Mouse (Mus musculus) CH12.LX (cell line): ENCODE data around the gene Mmgt2. TPM values are rescaled to one million over a fixed set of nuclear protein-coding genes. Genes with fewer than 3 reads are reported as not detected.

Source experiments
- DNase-seq: peaks from one replicate; pipeline ENCODE4 v3.0.0-alpha.2; 2013; ENCODE audit errors: extremely low read depth
- H3K27ac ChIP-seq: 2 replicates; pipeline ENCODE4 v1.5.1; 2012; ENCODE audit warnings: low read depth, mild to moderate bottlenecking, control low read depth, moderate library complexity; ENCODE audit not compliant: insufficient read depth
- H3K27me3 ChIP-seq: replicated peaks from 2 replicates; pipeline ENCODE3; 2012; ENCODE audit warnings: inconsistent platforms
- H3K36me3 ChIP-seq, 2 experiments: replicated peaks in 1 of 2; 2 replicates each; pipeline versions ENCODE3 to v1.6.1; 2012; ENCODE audit warnings: inconsistent platforms in 1 of 2, low read length in 1 of 2, mild to moderate bottlenecking in 1 of 2, mixed read lengths in 1 of 2, moderate library complexity in 1 of 2; ENCODE audit not compliant: control insufficient read depth in 1 of 2, insufficient read depth in 1 of 2
- H3K4me1 ChIP-seq, 2 experiments: 2 replicates each; pipeline ENCODE4 v1.6.1; 2012; ENCODE audit warnings: inconsistent platforms in 1 of 2, moderate library complexity in 1 of 2; ENCODE audit not compliant: insufficient read depth in 2 of 2, control insufficient read depth in 1 of 2
- H3K4me2 ChIP-seq: 2 replicates; pipeline ENCODE4 v1.6.1; 2012; ENCODE audit warnings: low read depth, mild to moderate bottlenecking, control low read depth; ENCODE audit not compliant: poor library complexity, insufficient read depth, severe bottlenecking
- H3K4me3 ChIP-seq, 3 experiments: fragments of 150-350 bp in 1 of 3; sonication (generic) in 1 of 3; replicated peaks in 1 of 3; 2 replicates each; pipeline versions ENCODE3 to v1.5.1; 2011 to 2012; ENCODE audit warnings: low read depth in 2 of 3, low read length in 2 of 3, mild to moderate bottlenecking in 2 of 3, moderate library complexity in 2 of 3, control low read depth in 1 of 3, improper control_type of control experiment in 1 of 3, inconsistent platforms in 1 of 3, mixed read lengths in 1 of 3; ENCODE audit not compliant: poor library complexity in 1 of 3
- H3K79me2 ChIP-seq: replicated peaks from 2 replicates; pipeline ENCODE4 v1.6.1; 2012; ENCODE audit warnings: mild to moderate bottlenecking, moderate library complexity; ENCODE audit not compliant: control insufficient read depth, poor library complexity, insufficient read depth, severe bottlenecking; ENCODE audit errors: extremely low read depth
- H3K9ac ChIP-seq: 2 replicates; pipeline ENCODE4 v1.6.1; 2012; ENCODE audit warnings: low read depth, mild to moderate bottlenecking, control low read depth, moderate library complexity; ENCODE audit not compliant: insufficient read depth
- H3K9me3 ChIP-seq: replicated peaks from 2 replicates; pipeline ENCODE3; 2012; ENCODE audit warnings: low read length, inconsistent platforms, mixed read lengths
- BHLHE40 ChIP-seq: IDR thresholded peaks from 2 replicates; pipeline ENCODE4 v1.6.1; 2011; ENCODE audit warnings: mild to moderate bottlenecking, low read depth, low read length, improper control_type of control experiment
- CHD1 ChIP-seq: IDR thresholded peaks from 2 replicates; pipeline ENCODE4 v1.6.1; 2012; ENCODE audit warnings: low read depth, low read length, improper control_type of control experiment, inconsistent platforms
- CHD2 ChIP-seq: IDR thresholded peaks from 2 replicates; pipeline ENCODE4 v1.6.1; 2011; ENCODE audit warnings: low read length, improper control_type of control experiment
- CTCF ChIP-seq, 2 experiments: IDR thresholded peaks in 1 of 2; conservative IDR thresholded peaks in 1 of 2; 2 replicates each; pipeline ENCODE4 v1.5.1; 2011 to 2012; ENCODE audit warnings: low read depth in 2 of 2, low read length in 2 of 2, improper control_type of control experiment in 1 of 2, inconsistent platforms in 1 of 2, mild to moderate bottlenecking in 1 of 2, moderate library complexity in 1 of 2
- E2F4 ChIP-seq: IDR thresholded peaks from 2 replicates; pipeline ENCODE4 v1.6.1; 2011; ENCODE audit warnings: low read depth, low read length, improper control_type of control experiment; ENCODE audit not compliant: insufficient replicate concordance
- ELF1 ChIP-seq: IDR thresholded peaks from 2 replicates; pipeline ENCODE4 v1.6.1; 2014; ENCODE audit warnings: low read depth, mild to moderate bottlenecking, inconsistent platforms, low read length, improper control_type of control experiment
- EP300 ChIP-seq: IDR thresholded peaks from 2 replicates; pipeline ENCODE4 v1.6.1; 2011; ENCODE audit warnings: low read length, improper control_type of control experiment
- ETS1 ChIP-seq: conservative IDR thresholded peaks from 2 replicates; pipeline ENCODE4 v1.6.1; 2012; ENCODE audit warnings: low read depth, mild to moderate bottlenecking, inconsistent platforms, low read length, improper control_type of control experiment, moderate library complexity
- GABPA ChIP-seq: IDR thresholded peaks from 2 replicates; pipeline ENCODE4 v1.6.1; 2012; ENCODE audit warnings: low read depth, low read length, improper control_type of control experiment, inconsistent platforms; ENCODE audit not compliant: insufficient replicate concordance
- HCFC1 ChIP-seq: IDR thresholded peaks from 2 replicates; pipeline ENCODE4 v1.6.1; 2012; ENCODE audit warnings: low read depth, mild to moderate bottlenecking, inconsistent platforms, low read length, improper control_type of control experiment
- IRF4 ChIP-seq: IDR thresholded peaks from 2 replicates; pipeline ENCODE4 v1.6.1; 2014; ENCODE audit warnings: low read depth, mild to moderate bottlenecking, inconsistent platforms, low read length, improper control_type of control experiment
- JUN ChIP-seq: IDR thresholded peaks from 2 replicates; pipeline ENCODE4 v1.6.1; 2011; ENCODE audit warnings: low read depth, mild to moderate bottlenecking, low read length, improper control_type of control experiment, moderate library complexity; ENCODE audit not compliant: insufficient read depth
- JUND ChIP-seq: conservative IDR thresholded peaks from 2 replicates; pipeline ENCODE4 v1.6.1; 2011; ENCODE audit warnings: low read depth, low read length, improper control_type of control experiment
- KAT2A ChIP-seq: IDR thresholded peaks from 2 replicates; pipeline ENCODE4 v1.6.1; 2012; ENCODE audit warnings: low read length, improper control_type of control experiment, inconsistent platforms; ENCODE audit not compliant: insufficient replicate concordance
- MAFK ChIP-seq: IDR thresholded peaks from 2 replicates; pipeline ENCODE4 v1.6.1; 2011; ENCODE audit warnings: low read length, improper control_type of control experiment; ENCODE audit not compliant: insufficient replicate concordance
- MAX ChIP-seq: IDR thresholded peaks from 2 replicates; pipeline ENCODE4 v1.6.1; 2011; ENCODE audit warnings: low read length, improper control_type of control experiment
- MAZ ChIP-seq: IDR thresholded peaks from 2 replicates; pipeline ENCODE4 v1.6.1; 2012; ENCODE audit warnings: low read depth, mild to moderate bottlenecking, inconsistent platforms, low read length, improper control_type of control experiment, moderate library complexity
- MEF2A ChIP-seq: IDR thresholded peaks from 2 replicates; pipeline ENCODE4 v1.6.1; 2014; ENCODE audit warnings: low read depth, mild to moderate bottlenecking, inconsistent platforms, low read length, improper control_type of control experiment, borderline replicate concordance
- MXI1 ChIP-seq: IDR thresholded peaks from 2 replicates; pipeline ENCODE4 v1.6.1; 2011; ENCODE audit warnings: mild to moderate bottlenecking, low read depth, low read length, improper control_type of control experiment
- MYC ChIP-seq: IDR thresholded peaks from 2 replicates; pipeline ENCODE4 v1.6.1; 2011; ENCODE audit warnings: low read depth, mild to moderate bottlenecking, improper control_type of control experiment, low read length
- NELFE ChIP-seq: IDR thresholded peaks from 2 replicates; pipeline ENCODE4 v1.6.1; 2011; ENCODE audit warnings: low read depth, low read length, improper control_type of control experiment
- NRF1 ChIP-seq: IDR thresholded peaks from 2 replicates; pipeline ENCODE4 v1.6.1; 2014; ENCODE audit warnings: low read depth, mild to moderate bottlenecking, inconsistent platforms, low read length, improper control_type of control experiment, moderate library complexity
- PAX5 ChIP-seq: IDR thresholded peaks from 2 replicates; pipeline ENCODE4 v1.6.1; 2012; ENCODE audit warnings: low read length, inconsistent platforms, mixed read lengths
- POLR2A ChIP-seq: IDR thresholded peaks from 2 replicates; pipeline ENCODE4 v1.6.1; 2011; ENCODE audit warnings: low read depth, mild to moderate bottlenecking, improper control_type of control experiment, low read length
- POLR2AphosphoS2 ChIP-seq: IDR thresholded peaks from 2 replicates; pipeline ENCODE4 v1.6.1; 2011; ENCODE audit warnings: low read depth, low read length, improper control_type of control experiment
- RAD21 ChIP-seq: IDR thresholded peaks from 2 replicates; pipeline ENCODE4 v1.6.1; 2011; ENCODE audit warnings: low read depth, mild to moderate bottlenecking, low read length, improper control_type of control experiment, moderate library complexity
- RCOR1 ChIP-seq: conservative IDR thresholded peaks from 2 replicates; pipeline ENCODE4 v1.6.1; 2012; ENCODE audit warnings: low read depth, mild to moderate bottlenecking, inconsistent platforms, low read length, improper control_type of control experiment
- SIN3A ChIP-seq: IDR thresholded peaks from 2 replicates; pipeline ENCODE4 v1.6.1; 2012; ENCODE audit warnings: low read length, improper control_type of control experiment, inconsistent platforms
- SMC3 ChIP-seq: IDR thresholded peaks from 2 replicates; pipeline ENCODE4 v1.6.1; 2011; ENCODE audit warnings: low read depth, low read length, improper control_type of control experiment
- TBP ChIP-seq: conservative IDR thresholded peaks from 2 replicates; pipeline ENCODE4 v1.6.1; 2011; ENCODE audit warnings: low read depth, low read length, improper control_type of control experiment
- TCF12 ChIP-seq: IDR thresholded peaks from 2 replicates; pipeline ENCODE4 v1.6.1; 2014; ENCODE audit warnings: low read depth, mild to moderate bottlenecking, inconsistent platforms, low read length, improper control_type of control experiment
- UBTF ChIP-seq: IDR thresholded peaks from 2 replicates; pipeline ENCODE4 v1.6.1; 2012; ENCODE audit warnings: low read depth, mild to moderate bottlenecking, inconsistent platforms, low read length, improper control_type of control experiment, moderate library complexity
- USF1 ChIP-seq: IDR thresholded peaks from 2 replicates; pipeline ENCODE4 v1.6.1; 2014; ENCODE audit warnings: low read depth, mild to moderate bottlenecking, inconsistent platforms, low read length, improper control_type of control experiment
- USF2 ChIP-seq: conservative IDR thresholded peaks from 2 replicates; pipeline ENCODE4 v1.6.1; 2011; ENCODE audit warnings: low read depth, low read length, improper control_type of control experiment
- ZC3H11A ChIP-seq: IDR thresholded peaks from 2 replicates; pipeline ENCODE4 v1.6.1; 2012; ENCODE audit warnings: low read depth, mild to moderate bottlenecking, inconsistent platforms, low read length, improper control_type of control experiment
- ZKSCAN1 ChIP-seq: IDR thresholded peaks from 2 replicates; pipeline ENCODE4 v1.6.1; 2012; ENCODE audit warnings: low read depth, inconsistent platforms, low read length, improper control_type of control experiment, borderline replicate concordance
- ZMIZ1 ChIP-seq: IDR thresholded peaks from 2 replicates; pipeline ENCODE4 v1.6.1; 2012; ENCODE audit warnings: low read depth, mild to moderate bottlenecking, inconsistent platforms, low read length, improper control_type of control experiment
- ZNF384 ChIP-seq: IDR thresholded peaks from 2 replicates; pipeline ENCODE4 v1.6.1; 2012; ENCODE audit warnings: low read depth, low read length, improper control_type of control experiment, inconsistent platforms
- dilution Hi-C: fragments of 300-500 bp; cut with MboI; formaldehyde crosslinking; loops from 2 replicates; pipeline ENCODE4 v1.14.3; 2020; ENCODE audit warnings: low sequenced_read_pairs; ENCODE audit not compliant: extremely low pct_unique_long_range_greater_than_20kb, extremely low pct_ligation_motif_present
- in situ Hi-C: fragments of 300-500 bp; cut with MboI; formaldehyde crosslinking; loops from 3 replicates; pipeline ENCODE4 v1.14.3; 2019; ENCODE audit warnings: low sequenced_read_pairs, low pct_ligation_motif_present, low pct_unique_long_range_greater_than_20kb, mixed read lengths
- polyA plus RNA-seq: library from polyadenylated mRNA; unstranded; fragments of >175 nt; gene quantifications from 2 replicates; pipeline ENCODE4 v1.2.1, GENCODE M21; 2012; ENCODE audit warnings: low read depth; ENCODE audit not compliant: insufficient read length
- total RNA-seq, 2 experiments: library from RNA; depleted of rRNA; stranded (reverse); fragments of 300-350 nt in 1 of 2; fragments of >200 nt in 1 of 2; gene quantifications; 2 replicates each; pipeline ENCODE4 v1.2.3; 2012 to 2014

Gene Mmgt2
- total and polyA plus RNA-seq, 3 experiments: 49.2 to 65.9 (median 60.7) TPM

GRCm38 (mm10) chr11:62605619-62606298 lies 42.7 kb upstream of the Mmgt2 start:
- H3K79me2 ChIP-seq: peaks cover 28% of the 10 kb centered on the region
- H3K9ac ChIP-seq: peak overlapping the region; percentile 99
- peak; percentile 57 for DNase-seq
- H3K36me3 ChIP-seq: peaks cover 50 to 76% of the 10 kb centered on the region in 2 experiments
- no peak for TF ChIP-seq TCF12
- no peak for TF ChIP-seq MAZ
- no peak for TF ChIP-seq KAT2A
- no peak for TF ChIP-seq BHLHE40
- peak; percentile 75 for TF ChIP-seq POLR2A
- no peak for TF ChIP-seq MYC
- TF ChIP-seq ZKSCAN1: no peak
- TF ChIP-seq HCFC1: no peak
- no peak for TF ChIP-seq ZC3H11A
- no peak for TF ChIP-seq MAX
- TF ChIP-seq SMC3: no peak; the same call in none of the 2 replicates
- TF ChIP-seq ELF1: no peak
- TF ChIP-seq CHD2: peak; percentile 58
- peak; percentile 92; the same call in 1 of the 2 replicates for TF ChIP-seq ZMIZ1
- TF ChIP-seq NRF1: no peak
- TF ChIP-seq USF1: no peak
- no peak for TF ChIP-seq JUN
- TF ChIP-seq SIN3A: no peak; the same call in 1 of the 2 replicates
- TF ChIP-seq MAFK: no peak
- TF ChIP-seq CTCF (conservative IDR thresholded peaks at IDR 0.05 in 1 of 2, IDR thresholded peaks at IDR 0.05 in 1 of 2; ENCODE audit: low read depth in 2 of 2, low read length in 2 of 2): no peak
- no peak for TF ChIP-seq MXI1
- TF ChIP-seq POLR2AphosphoS2: peak; percentile 51; the same call in 1 of the 2 replicates
- TF ChIP-seq TBP: 0 out of 2 replicates have a peak, but pooled peaks have one; percentile 7
- TF ChIP-seq ETS1: no peak
- TF ChIP-seq PAX5: no peak
- peak; percentile 61 for TF ChIP-seq NELFE
- no peak for TF ChIP-seq EP300
- TF ChIP-seq IRF4: no peak
- TF ChIP-seq GABPA: no peak
- no peak; the same call in 1 of the 2 replicates for TF ChIP-seq JUND
- 0 out of 2 replicates have a peak, but pooled peaks have one; percentile 40 for TF ChIP-seq RCOR1
- no peak for TF ChIP-seq E2F4
- TF ChIP-seq RAD21: no peak
- TF ChIP-seq USF2: no peak; the same call in 1 of the 2 replicates
- no peak; the same call in 1 of the 2 replicates for TF ChIP-seq UBTF
- TF ChIP-seq MEF2A: peak; percentile 35; the same call in 1 of the 2 replicates
- no peak for TF ChIP-seq CHD1
- no peak for TF ChIP-seq ZNF384
- peak overlapping the region in 2 of 3 experiments; percentile 10 to 68 for H3K4me3 ChIP-seq
- no peaks in the 10 kb centered on the region for H3K27me3 ChIP-seq
- peaks cover 17 to 54% of the 10 kb centered on the region in 2 experiments for H3K4me1 ChIP-seq
- peak overlapping the region; percentile 95 for H3K4me2 ChIP-seq
- no peaks in the 10 kb centered on the region for H3K9me3 ChIP-seq
- H3K27ac ChIP-seq: peak overlapping the region; percentile 34
- dilution Hi-C loops: no loop called here
- in situ Hi-C loops: no loop called here
